Mouse (Mus musculus) left cerebral cortex, postnatal 10 days (tissue): Measurements from ENCODE around the gene Jam2. TPM values are rescaled to one million over a fixed set of nuclear protein-coding genes. Genes with fewer than 3 reads are reported as not detected.
A peak's percentile ranks its signal among the peaks of the same experiment; 100 is the strongest.

Experiments
- DNase-seq, 2 experiments: peaks; one replicate each; pipeline ENCODE4 v3.0.0; 2021 to 2022; ENCODE audit warnings: low spot score in 2 of 2, mixed read lengths in 1 of 2; ENCODE audit errors: extremely low spot score in 1 of 2
- intact Hi-C: fragments of 180-260 bp; cut with DNase I; formaldehyde crosslinking; loops from one replicate; pipeline ENCODE4 v1.15.1; 2025
- total RNA-seq, 2 experiments: library from RNA; stranded (reverse); gene quantifications; 2 replicates each; pipeline ENCODE4 v1.2.3; 2021

The Jam2 gene
- total RNA-seq: 10 to 100 TPM; 20.4 to 23.1 TPM

GRCm38 (mm10) chr16:84774003-84774703 is at the start of gene Jam2:
Jam2 (plus strand) TSS chr16:84774123.
- intact Hi-C loops: loop anchor here (5.0 kb wide), 1 partner anchor 37 kb away; the partner anchor contains the start of gene Mrpl39

GRCm38 (mm10) chr16:84734806-84735165 is 39.1 kb upstream of the Jam2 start:
- DNase-seq: no peak
- intact Hi-C loops: loop anchor here (2.0 to 10.0 kb wide), 4 partner anchors 38 to 950 kb away; partner anchors contain the start of genes Gabpa and Jam2

More at GRCm38 (mm10) chr16:84774003-84774703, at the start of gene Jam2:
- peak; percentile 31 to 86 for DNase-seq

- peak; percentile 92 to 96 for DNase-seq
- intact Hi-C loops: loop anchor here (2.0 to 10.0 kb wide), 4 partner anchors 37 to 949 kb away; partner anchors contain the start of genes Gabpa and Jam2
These were observed 38.5 kb upstream of the Jam2 start, which contains the start of gene Mrpl39 for GRCm38 (mm10) chr16:84735166-84736105. Mrpl39 (minus strand) TSS chr16:84735742.

- no peak for DNase-seq
- intact Hi-C loops: loop anchor here (5.0 to 10.0 kb wide), 3 partner anchors 35 to 947 kb away; partner anchors contain the start of genes Gabpa and Jam2
These were observed 36.6 kb upstream of the Jam2 start for GRCm38 (mm10) chr16:84737358-84737757.

- intact Hi-C loops: no loop called here
- DNase-seq: no peak
These were observed 29.0 kb upstream of the Jam2 start for GRCm38 (mm10) chr16:84744703-84745490.

- no peak for DNase-seq
- intact Hi-C loops: no loop called here
These were observed 28.1 kb upstream of the Jam2 start for GRCm38 (mm10) chr16:84745721-84746306.

GRCm38 (mm10) chr16:84767956-84768355 is 6.0 kb upstream of the Jam2 start:
- no peak for DNase-seq
- intact Hi-C loops: no loop called here

- intact Hi-C loops: no loop called here
- no peak for DNase-seq
These were observed 4.7 kb upstream of the Jam2 start for GRCm38 (mm10) chr16:84769182-84769581.

GRCm38 (mm10) chr16:84769619-84770464 is 4.1 kb upstream of the Jam2 start:
- intact Hi-C loops: loop anchor here (5.0 kb wide), 1 partner anchor 33 kb away; the partner anchor contains the start of gene Mrpl39

GRCm38 (mm10) chr16:84770891-84771290 is 3.0 kb upstream of the Jam2 start:
- intact Hi-C loops: loop anchor here (5.0 kb wide), 1 partner anchor 34 kb away; the partner anchor contains the start of gene Mrpl39
- no peak for DNase-seq

More at GRCm38 (mm10) chr16:84769619-84770464, 4.1 kb upstream of the Jam2 start:
- no peak for DNase-seq

- DNase-seq: no peak
- intact Hi-C loops: loop anchor here (5.0 kb wide), 1 partner anchor 34 kb away; the partner anchor contains the start of gene Mrpl39
These were observed 2.5 kb upstream of the Jam2 start for GRCm38 (mm10) chr16:84771461-84771860.

GRCm38 (mm10) chr16:84772496-84773267 is 1.2 kb upstream of the Jam2 start:
- intact Hi-C loops: loop anchor here (5.0 kb wide), 1 partner anchor 35 kb away; the partner anchor contains the start of gene Mrpl39
- DNase-seq: no peak

- intact Hi-C loops: loop anchor here (5.0 kb wide), 1 partner anchor 36 kb away; the partner anchor contains the start of gene Mrpl39
- DNase-seq: no peak
These were observed 558 bp upstream of the Jam2 start for GRCm38 (mm10) chr16:84773268-84773861.

- DNase-seq: peak; percentile 49 to 59
- intact Hi-C loops: loop anchor here (5.0 kb wide), 2 partner anchors 37 to 43 kb away; partner anchors contain the start of gene Mrpl39
These were observed 873 bp downstream of the Jam2 start for GRCm38 (mm10) chr16:84774761-84775231.

- intact Hi-C loops: loop anchor here (5.0 kb wide), 1 partner anchor 42 kb away; no protein-coding TSS in a partner anchor
- DNase-seq: no peak
These were observed 1.4 kb downstream of the Jam2 start for GRCm38 (mm10) chr16:84775356-84775755.
